Mouse (Mus musculus) macrophage (primary cell): ENCODE data around the gene Vmn1r2. TPM values are rescaled to one million over a fixed set of nuclear protein-coding genes. Genes with fewer than 3 reads are reported as not detected.

Experiments
- polyA plus RNA-seq: library from polyadenylated mRNA; stranded (reverse); fragments of 250-400 nt; gene quantifications from 3 replicates; pipeline ENCODE4 v1.2.4, GENCODE M21; 2018; ENCODE audit warnings: inconsistent platforms

Gene Vmn1r2
- polyA plus RNA-seq, 1 experiment from 2014 or later = not detected

Other genes with a start within 250 kb of the Vmn1r2 start
- not detected in 3 replicates for gene Vmn1r3, start 18.0 kb downstream of the Vmn1r2 start, polyA plus RNA-seq